Mouse (Mus musculus): Measurements from ENCODE around the gene Mrps7.
A peak's percentile ranks its signal among the peaks of the same experiment; 100 is the strongest.
"Not testable (repeated sequence)": the region's sequence is repeated elsewhere in the genome, so short reads cannot be mapped to it uniquely, and the experiment has no call there.

Mrps7 gene

GRCm38 (mm10) chr11:115645498-115645897 lies 41.8 kb downstream of the Mrps7 start:
- not testable (repeated sequence) for DNase-seq (ENCODE audit: extremely low read depth, insufficient read length, low spot score)

- DNase-seq (ENCODE audit: extremely low read depth, insufficient read length, low spot score): no peak
Observed at GRCm38 (mm10) chr11:115646439-115646838, 42.7 kb downstream of the Mrps7 start.

DNA sequence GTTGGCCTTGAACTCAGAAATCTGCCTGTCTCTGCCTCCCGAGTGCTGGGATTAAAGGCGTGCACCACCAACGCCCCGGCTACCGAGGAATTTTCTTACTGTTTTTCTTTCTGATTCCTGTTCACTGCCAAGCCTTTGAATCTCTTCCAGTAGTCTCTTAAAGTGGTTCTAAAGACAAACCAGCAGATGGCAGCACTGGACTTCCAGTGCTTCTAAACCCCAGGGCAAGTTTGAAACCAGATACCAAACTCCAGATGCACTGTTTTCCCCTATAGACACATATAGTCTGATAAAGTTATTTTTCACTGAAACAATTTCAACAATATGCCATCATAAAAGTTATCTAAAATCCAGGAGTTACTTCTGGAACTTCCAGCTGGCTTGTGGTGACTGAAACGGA lies 43.7 kb downstream of the Mrps7 start:
- peak; percentile 36 for DNase-seq (ENCODE audit: extremely low read depth, insufficient read length, low spot score)

DNA sequence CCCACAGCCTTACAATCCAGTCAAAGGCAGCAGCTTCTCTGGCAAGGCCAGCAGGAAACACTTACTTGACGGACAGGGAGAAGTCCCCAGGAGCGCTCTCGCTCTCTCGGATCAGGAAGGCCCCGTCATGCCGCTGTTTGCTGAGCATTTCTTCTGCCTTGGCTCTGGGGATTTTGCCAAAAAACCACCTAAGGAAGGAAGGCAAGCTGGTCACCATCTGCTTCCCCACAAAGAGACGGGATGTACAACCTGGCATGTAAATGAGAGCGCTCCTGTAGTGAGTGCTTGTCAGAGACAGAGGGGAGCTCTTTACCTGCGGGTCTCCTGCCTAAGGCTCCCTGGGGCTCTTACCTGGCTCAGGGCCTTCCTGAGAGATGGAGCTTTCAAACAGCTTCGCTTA lies 46.0 kb downstream of the Mrps7 start:
- DNase-seq (ENCODE audit: extremely low read depth, insufficient read length, low spot score): no peak

- DNase-seq (ENCODE audit: extremely low read depth, insufficient read length, low spot score): no peak
Observed at GRCm38 (mm10) chr11:115651680-115652079, 48.0 kb downstream of the Mrps7 start.

DNA sequence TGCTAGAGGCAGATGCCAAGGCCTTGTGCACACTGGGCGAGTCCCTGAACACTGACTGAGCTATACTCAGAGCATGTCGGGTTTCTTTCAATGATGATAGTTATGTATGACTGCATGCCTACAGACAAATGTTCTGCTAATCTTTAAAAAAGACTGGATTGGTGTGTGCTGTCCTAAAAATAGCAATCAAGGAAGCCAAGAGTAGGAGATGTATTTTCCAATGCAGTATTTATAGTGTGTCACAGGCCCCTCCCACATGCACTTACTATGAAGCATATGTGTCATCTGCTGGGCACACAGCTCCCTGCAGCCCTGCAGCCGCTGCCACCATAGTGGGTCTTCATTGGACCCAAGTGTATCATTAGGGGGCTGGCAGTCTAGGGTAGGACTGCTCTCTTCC lies 49.5 kb downstream of the Mrps7 start:
- no peak for DNase-seq (ENCODE audit: extremely low read depth, insufficient read length, low spot score)

DNA sequence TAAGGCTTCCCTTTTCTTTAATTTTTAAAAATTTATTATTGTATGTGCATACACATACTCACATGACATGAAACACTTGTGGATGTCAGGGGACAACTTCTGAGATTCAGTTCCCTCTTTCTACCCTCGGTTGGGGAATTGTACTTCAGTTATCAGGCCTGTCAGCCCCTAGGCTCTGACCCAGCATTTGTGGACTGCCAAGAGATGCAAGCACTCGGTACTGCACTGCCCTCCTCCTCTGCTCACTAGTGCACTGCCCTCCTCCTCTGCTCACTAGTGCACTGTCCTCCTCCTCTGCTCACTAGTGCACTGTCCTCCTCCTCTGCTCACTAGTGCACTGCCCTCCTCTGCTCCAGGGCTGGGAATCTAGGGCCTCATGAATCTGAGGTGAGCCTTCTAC lies 50.4 kb downstream of the Mrps7 start:
- DNase-seq (ENCODE audit: extremely low read depth, insufficient read length, low spot score): no peak

Data from 3134 (cell line).